Mouse (Mus musculus) MEL (cell line): Measurements from ENCODE around the gene Qprt. TPM values are rescaled to one million over a fixed set of nuclear protein-coding genes. Genes with fewer than 3 reads are reported as not detected.

ENCODE experiments used
- DNase-seq: peaks from one replicate; pipeline ENCODE4 v3.0.0; 2011; ENCODE audit warnings: low read depth, low spot score
- H3K27ac ChIP-seq: 2 replicates; pipeline ENCODE4 v1.5.1; 2012; ENCODE audit warnings: low read depth, mild to moderate bottlenecking, control low read depth, low read length, moderate library complexity; ENCODE audit not compliant: control insufficient read depth
- H3K27me3 ChIP-seq, 2 experiments: fragments of 150-350 bp in 1 of 2; sonication (generic) in 1 of 2; 2 replicates each; pipeline ENCODE4 v1.6.1; 2012; ENCODE audit warnings: low read length in 2 of 2, mild to moderate bottlenecking in 2 of 2, improper control_type of control experiment in 1 of 2, moderate library complexity in 1 of 2; ENCODE audit not compliant: insufficient read depth in 2 of 2, control insufficient read depth in 1 of 2
- H3K36me3 ChIP-seq, 2 experiments: 2 replicates each; pipeline ENCODE4 v1.6.1; 2012 to 2014; ENCODE audit warnings: low read length in 2 of 2, improper control_type of control experiment in 1 of 2, inconsistent platforms in 1 of 2, mild to moderate bottlenecking in 1 of 2; ENCODE audit not compliant: insufficient read depth in 2 of 2, control insufficient read depth in 1 of 2
- H3K4me1 ChIP-seq, 2 experiments: fragments of 150-350 bp in 1 of 2; sonication (generic) in 1 of 2; 2 replicates each; pipeline ENCODE4 v1.6.1; 2012; ENCODE audit warnings: low read length in 2 of 2, improper control_type of control experiment in 1 of 2, mild to moderate bottlenecking in 1 of 2; ENCODE audit not compliant: insufficient read depth in 2 of 2, control insufficient read depth in 1 of 2
- H3K4me3 ChIP-seq, 2 experiments: fragments of 150-350 bp in 1 of 2; sonication (generic) in 1 of 2; 2 replicates each; pipeline ENCODE4 v1.5.1; 2012; ENCODE audit warnings: low read depth in 2 of 2, low read length in 2 of 2, mild to moderate bottlenecking in 2 of 2, moderate library complexity in 2 of 2, control low read depth in 1 of 2, improper control_type of control experiment in 1 of 2; ENCODE audit not compliant: control insufficient read depth in 1 of 2, insufficient read depth in 1 of 2
- H3K79me2 ChIP-seq: 2 replicates; pipeline ENCODE4 v1.6.1; 2012; ENCODE audit warnings: mild to moderate bottlenecking, low read length, moderate library complexity; ENCODE audit not compliant: control insufficient read depth, poor library complexity, insufficient read depth
- H3K9ac ChIP-seq: 2 replicates; pipeline ENCODE4 v1.6.1; 2012; ENCODE audit warnings: low read depth, mild to moderate bottlenecking, control low read depth, low read length, moderate library complexity; ENCODE audit not compliant: control insufficient read depth, poor library complexity, severe bottlenecking
- H3K9me3 ChIP-seq: fragments of 150-350 bp; sonication (generic); replicated peaks from 2 replicates; pipeline ENCODE4 v1.6.1; 2012; ENCODE audit warnings: mild to moderate bottlenecking, low read length, improper control_type of control experiment, moderate library complexity; ENCODE audit not compliant: insufficient read depth
- CTCF ChIP-seq, 3 experiments: IDR thresholded peaks in 2 of 3; conservative IDR thresholded peaks in 1 of 3; 2 replicates each; pipeline ENCODE4 v1.5.1; 2011 to 2012; ENCODE audit warnings: low read length in 3 of 3, low read depth in 2 of 3, mild to moderate bottlenecking in 2 of 3, improper control_type of control experiment in 1 of 3, inconsistent platforms in 1 of 3, mixed read lengths in 1 of 3, moderate library complexity in 1 of 3; ENCODE audit not compliant: control insufficient read depth in 1 of 3, insufficient read depth in 1 of 3, poor library complexity in 1 of 3, severe bottlenecking in 1 of 3
- ETS1 ChIP-seq: IDR thresholded peaks from 2 replicates; pipeline ENCODE4 v1.6.1; 2012; ENCODE audit warnings: low read depth, mild to moderate bottlenecking, inconsistent platforms, low read length, improper control_type of control experiment, moderate library complexity
- GABPA ChIP-seq: IDR thresholded peaks from 2 replicates; pipeline ENCODE4 v1.6.1; 2012; ENCODE audit warnings: low read depth, mild to moderate bottlenecking, inconsistent platforms, low read length, improper control_type of control experiment, moderate library complexity
- GATA1 ChIP-seq: IDR thresholded peaks from 2 replicates; pipeline ENCODE4 v1.6.1; 2011; ENCODE audit warnings: low read depth, low read length, improper control_type of control experiment
- HCFC1 ChIP-seq: IDR thresholded peaks from 2 replicates; pipeline ENCODE4 v1.6.1; 2012; ENCODE audit warnings: low read depth, mild to moderate bottlenecking, inconsistent platforms, low read length, improper control_type of control experiment, moderate library complexity
- KAT2A ChIP-seq: conservative IDR thresholded peaks from 2 replicates; pipeline ENCODE4 v1.6.1; 2012; ENCODE audit warnings: low read depth, low read length, improper control_type of control experiment, inconsistent platforms
- MAFK ChIP-seq: IDR thresholded peaks from 2 replicates; pipeline ENCODE4 v1.6.1; 2011; ENCODE audit warnings: low read depth, mild to moderate bottlenecking, low read length, improper control_type of control experiment, borderline replicate concordance
- MAX ChIP-seq: IDR thresholded peaks from 2 replicates; pipeline ENCODE4 v1.6.1; 2011; ENCODE audit warnings: low read length, improper control_type of control experiment
- MAZ ChIP-seq: IDR thresholded peaks from 2 replicates; pipeline ENCODE4 v1.6.1; 2012; ENCODE audit warnings: low read depth, mild to moderate bottlenecking, inconsistent platforms, low read length, improper control_type of control experiment
- MEF2A ChIP-seq: IDR thresholded peaks from 2 replicates; pipeline ENCODE4 v1.6.1; 2014; ENCODE audit warnings: low read depth, mild to moderate bottlenecking, inconsistent platforms, low read length, improper control_type of control experiment; ENCODE audit not compliant: poor library complexity, insufficient replicate concordance, severe bottlenecking; ENCODE audit errors: extremely low read depth
- MYB ChIP-seq: IDR thresholded peaks from 2 replicates; pipeline ENCODE4 v1.6.1; 2011; ENCODE audit warnings: mild to moderate bottlenecking, low read depth, low read length, improper control_type of control experiment
- MYC ChIP-seq: IDR thresholded peaks from 2 replicates; pipeline ENCODE4 v1.6.1; 2011; ENCODE audit warnings: low read depth, mild to moderate bottlenecking, low read length, improper control_type of control experiment, moderate library complexity
- NELFE ChIP-seq: IDR thresholded peaks from 2 replicates; pipeline ENCODE4 v1.6.1; 2011; ENCODE audit warnings: low read depth, low read length, improper control_type of control experiment
- NRF1 ChIP-seq: IDR thresholded peaks from 2 replicates; pipeline ENCODE4 v1.6.1; 2014; ENCODE audit warnings: low read depth, mild to moderate bottlenecking, inconsistent platforms, low read length, improper control_type of control experiment, moderate library complexity; ENCODE audit not compliant: poor library complexity, insufficient read depth, severe bottlenecking
- POLR2AphosphoS2 ChIP-seq: IDR thresholded peaks from 2 replicates; pipeline ENCODE4 v1.6.1; 2011; ENCODE audit warnings: low read length, improper control_type of control experiment
- RAD21 ChIP-seq: IDR thresholded peaks from 2 replicates; pipeline ENCODE4 v1.6.1; 2011; ENCODE audit warnings: mild to moderate bottlenecking, low read depth, low read length, improper control_type of control experiment
- RCOR1 ChIP-seq: IDR thresholded peaks from 2 replicates; pipeline ENCODE4 v1.6.1; 2012; ENCODE audit warnings: low read depth, mild to moderate bottlenecking, inconsistent platforms, low read length, improper control_type of control experiment
- SMC3 ChIP-seq: IDR thresholded peaks from 2 replicates; pipeline ENCODE4 v1.6.1; 2011; ENCODE audit warnings: low read depth, low read length, improper control_type of control experiment
- TBP ChIP-seq: IDR thresholded peaks from 2 replicates; pipeline ENCODE4 v1.8.0; 2011; ENCODE audit warnings: low read depth, low read length, improper control_type of control experiment
- TCF12 ChIP-seq: IDR thresholded peaks from 2 replicates; pipeline ENCODE4 v1.6.1; 2014; ENCODE audit warnings: low read depth, mild to moderate bottlenecking, inconsistent platforms, low read length, improper control_type of control experiment, moderate library complexity
- UBTF ChIP-seq: IDR thresholded peaks from 2 replicates; pipeline ENCODE4 v1.6.1; 2012; ENCODE audit warnings: low read depth, mild to moderate bottlenecking, inconsistent platforms, low read length, improper control_type of control experiment, moderate library complexity, borderline replicate concordance; ENCODE audit not compliant: insufficient read depth
- USF1 ChIP-seq: IDR thresholded peaks from 2 replicates; pipeline ENCODE4 v1.6.1; 2014; ENCODE audit warnings: low read depth, mild to moderate bottlenecking, inconsistent platforms, low read length, improper control_type of control experiment, moderate library complexity
- USF2 ChIP-seq, 2 experiments: IDR thresholded peaks; 2 replicates each; pipeline ENCODE4 v1.6.1; 2011 to 2012; ENCODE audit warnings: improper control_type of control experiment in 2 of 2, low read length in 2 of 2, borderline replicate concordance in 1 of 2, inconsistent platforms in 1 of 2, low read depth in 1 of 2, mild to moderate bottlenecking in 1 of 2; ENCODE audit not compliant: insufficient read depth in 1 of 2
- ZC3H11A ChIP-seq: IDR thresholded peaks from 2 replicates; pipeline ENCODE4 v1.6.1; 2012; ENCODE audit warnings: low read depth, mild to moderate bottlenecking, inconsistent platforms, low read length, improper control_type of control experiment
- ZNF384 ChIP-seq: IDR thresholded peaks from 2 replicates; pipeline ENCODE4 v1.6.1; 2012; ENCODE audit warnings: low read depth, mild to moderate bottlenecking, inconsistent platforms, low read length, improper control_type of control experiment
- polyA plus RNA-seq, 2 experiments: library from polyadenylated mRNA; stranded (reverse) in 1 of 2; unstranded in 1 of 2; fragments of >175 nt in 1 of 2; fragments of >200 nt in 1 of 2; gene quantifications; 2 replicates each; pipeline versions ENCODE4 v1.2.1 to v1.2.4; 2012; ENCODE audit warnings: low replicate concordance in 2 of 2, low read depth in 1 of 2; ENCODE audit not compliant: insufficient read length in 2 of 2, insufficient read depth in 1 of 2, missing spikeins in 1 of 2
- total RNA-seq: library from RNA; depleted of rRNA; stranded (reverse); fragments of 300-350 nt; gene quantifications from 2 replicates; pipeline ENCODE4 v1.2.3, GENCODE M21; 2012

Qprt gene
- total and polyA plus RNA-seq, 3 experiments: 2.7 to 3.7 TPM; not detected in 1

DNA sequence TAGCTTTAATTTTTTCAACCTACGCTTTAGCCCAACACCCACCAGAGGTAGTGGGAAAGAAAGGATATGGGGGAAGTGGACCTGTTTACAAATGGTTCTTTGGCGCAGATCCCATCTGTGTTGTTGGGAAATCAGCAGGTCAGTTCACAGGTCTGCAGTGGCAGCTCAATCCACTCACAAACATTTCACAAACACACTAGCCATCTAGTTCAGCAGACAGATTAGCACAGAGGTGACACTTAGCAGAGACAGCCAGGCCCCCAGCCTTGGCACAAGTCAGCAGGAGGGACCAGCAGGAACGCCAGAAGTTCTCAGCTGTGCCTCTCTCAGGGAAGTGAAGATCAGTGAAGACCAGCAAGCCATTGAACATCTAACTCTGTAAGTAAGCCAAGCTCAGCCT, 25.9 kb upstream of the Qprt start:
- no peak for TF ChIP-seq POLR2AphosphoS2
- TF ChIP-seq RAD21: no peak
- TF ChIP-seq MAFK: no peak
- TF ChIP-seq UBTF: no peak
- no peak for TF ChIP-seq CTCF (IDR thresholded peaks at IDR 0.05 in 2 of 3, conservative IDR thresholded peaks at IDR 0.05 in 1 of 3; ENCODE audit: control insufficient read depth in 1 of 3, insufficient read depth in 1 of 3, low read depth in 2 of 3, low read length in 3 of 3, poor library complexity in 1 of 3, severe bottlenecking in 1 of 3)
- TF ChIP-seq TCF12: no peak
- no peak for TF ChIP-seq USF1
- TF ChIP-seq NELFE: no peak
- TF ChIP-seq MYC: no peak
- TF ChIP-seq GABPA: no peak
- TF ChIP-seq TBP: no peak
- no peak for TF ChIP-seq SMC3
- TF ChIP-seq NRF1: no peak
- TF ChIP-seq USF2 (IDR thresholded peaks at IDR 0.05; ENCODE audit: borderline replicate concordance in 1 of 2, insufficient read depth in 1 of 2, low read depth in 1 of 2, low read length in 2 of 2): no peak
- no peak for TF ChIP-seq MAX
- TF ChIP-seq HCFC1: no peak
- no peak for TF ChIP-seq ZC3H11A
- Histone ChIP-seq H3K9ac (no peak overlapping the region), H3K4me1 (peaks cover 15 to 31% of the 10 kb centered on the region in 2 experiments), H3K9me3 (no peaks in the 10 kb centered on the region), H3K4me3 (no peak overlapping the region), H3K27ac (no peak overlapping the region), H3K36me3 (peaks cover 0 to 24% of the 10 kb centered on the region in 2 experiments; a peak in 2 of 4 replicates), H3K79me2 (no peaks in the 10 kb centered on the region), H3K27me3 (no peaks in the 10 kb centered on the region)
- no peak for DNase-seq

GRCm38 (mm10) chr7:127146267-127146603, 24.2 kb upstream of the Qprt start:
- Histone ChIP-seq H3K4me1 (peaks cover 20 to 41% of the 10 kb centered on the region in 2 experiments), H3K79me2 (no peaks in the 10 kb centered on the region), H3K36me3 (peaks cover 0 to 37% of the 10 kb centered on the region in 2 experiments; a peak in 2 of 4 replicates), H3K9ac (no peak overlapping the region), H3K4me3 (no peak overlapping the region), H3K9me3 (no peaks in the 10 kb centered on the region), H3K27ac (no peak overlapping the region), H3K27me3 (no peaks in the 10 kb centered on the region)
- DNase-seq: no peak
- no peak for TF ChIP-seq MEF2A
- no peak for TF ChIP-seq KAT2A
- no peak for TF ChIP-seq GATA1
- TF ChIP-seq USF1: no peak
- TF ChIP-seq TCF12: no peak
- TF ChIP-seq MAZ: no peak
- no peak for TF ChIP-seq POLR2AphosphoS2
- TF ChIP-seq MYC: no peak
- TF ChIP-seq USF2 (IDR thresholded peaks at IDR 0.05; ENCODE audit: borderline replicate concordance in 1 of 2, insufficient read depth in 1 of 2, low read depth in 1 of 2, low read length in 2 of 2): no peak
- TF ChIP-seq UBTF: no peak
- no peak for TF ChIP-seq NELFE
- TF ChIP-seq HCFC1: no peak
- TF ChIP-seq RCOR1: no peak
- no peak for TF ChIP-seq MAFK
- TF ChIP-seq MYB: no peak
- TF ChIP-seq ETS1: no peak
- TF ChIP-seq ZNF384: no peak
